Mouse (Mus musculus): ENCODE measurements around the gene Rnase9. TPM values are rescaled to one million over a fixed set of nuclear protein-coding genes. Genes with fewer than 3 reads are reported as not detected.
A peak's percentile ranks its signal among the peaks of the same experiment; 100 is the strongest.

Gene Rnase9
- polyA plus RNA-seq, 1 experiment: 0.08 TPM

GRCm38 (mm10) chr14:51082599-51083581, 41.2 kb upstream of the Rnase9 start:
- H3K4me1 ChIP-seq (ENCODE audit: control insufficient read depth, insufficient read depth, low read length): no peaks in the 10 kb centered on the region; the same call in 1 of the 2 replicates
- peak overlapping the region; percentile 85 for H3K4me3 ChIP-seq (ENCODE audit: insufficient read depth, low read length)
- 0 out of 2 replicates have a peak overlapping the region, but pooled peaks have one; percentile 57 for H3K27ac ChIP-seq (ENCODE audit: insufficient read depth, low read length)
- TF ChIP-seq CTCF (IDR thresholded peaks at IDR 0.05; ENCODE audit: extremely low read depth, insufficient read depth, low read length) (no peak), POLR2A (IDR thresholded peaks at IDR 0.05; ENCODE audit: extremely low read depth, insufficient read depth, low read length) (no peak)

- no peaks in the 10 kb centered on the region; the same call in 1 of the 2 replicates for H3K4me1 ChIP-seq (ENCODE audit: control insufficient read depth, insufficient read depth, low read length)
- no peak for TF ChIP-seq POLR2A (IDR thresholded peaks at IDR 0.05; ENCODE audit: extremely low read depth, insufficient read depth, low read length)
- TF ChIP-seq CTCF (IDR thresholded peaks at IDR 0.05; ENCODE audit: extremely low read depth, insufficient read depth, low read length): no peak
- H3K27ac ChIP-seq (ENCODE audit: insufficient read depth, low read length): no peak overlapping the region
- no peak overlapping the region for H3K4me3 ChIP-seq (ENCODE audit: insufficient read depth, low read length)
Measured at GRCm38 (mm10) chr14:51081035-51081434, 39.4 kb upstream of the Rnase9 start.

GRCm38 (mm10) chr14:51079180-51079579, 37.5 kb upstream of the Rnase9 start:
- Histone ChIP-seq H3K4me1 (ENCODE audit: control insufficient read depth, insufficient read depth, low read length) (no peaks in the 10 kb centered on the region; the same call in 1 of the 2 replicates), H3K27ac (ENCODE audit: insufficient read depth, low read length) (no peak overlapping the region), H3K4me3 (ENCODE audit: insufficient read depth, low read length) (no peak overlapping the region)
- TF ChIP-seq CTCF (IDR thresholded peaks at IDR 0.05; ENCODE audit: extremely low read depth, insufficient read depth, low read length) (no peak), POLR2A (IDR thresholded peaks at IDR 0.05; ENCODE audit: extremely low read depth, insufficient read depth, low read length) (no peak)

- Histone ChIP-seq H3K4me3 (ENCODE audit: insufficient read depth, low read length) (no peak within 1 kb of the TSS), H3K27ac (ENCODE audit: insufficient read depth, low read length) (no peak within 1 kb of the TSS), H3K4me1 (ENCODE audit: control insufficient read depth, insufficient read depth, low read length) (no peaks in the 10 kb centered on the region)
- no peak for TF ChIP-seq POLR2A (IDR thresholded peaks at IDR 0.05; ENCODE audit: extremely low read depth, insufficient read depth, low read length)
- no peak for TF ChIP-seq CTCF (IDR thresholded peaks at IDR 0.05; ENCODE audit: extremely low read depth, insufficient read depth, low read length)
Measured at GRCm38 (mm10) chr14:51074335-51074734, 32.7 kb upstream of the Rnase9 start, which contains the start of gene Olfr750. TSS of gene Olfr750 (minus strand) at chr14:51074435.

GRCm38 (mm10) chr14:51069617-51070016, 27.9 kb upstream of the Rnase9 start:
- no peak overlapping the region for H3K4me3 ChIP-seq (ENCODE audit: insufficient read depth, low read length)
- no peaks in the 10 kb centered on the region for H3K4me1 ChIP-seq (ENCODE audit: control insufficient read depth, insufficient read depth, low read length)
- H3K27ac ChIP-seq (ENCODE audit: insufficient read depth, low read length): no peak overlapping the region
- no peak for TF ChIP-seq POLR2A (IDR thresholded peaks at IDR 0.05; ENCODE audit: extremely low read depth, insufficient read depth, low read length)
- no peak for TF ChIP-seq CTCF (IDR thresholded peaks at IDR 0.05; ENCODE audit: extremely low read depth, insufficient read depth, low read length)

GRCm38 (mm10) chr14:51068956-51069355, 27.3 kb upstream of the Rnase9 start:
- Histone ChIP-seq H3K27ac (ENCODE audit: insufficient read depth, low read length) (no peak overlapping the region), H3K4me1 (ENCODE audit: control insufficient read depth, insufficient read depth, low read length) (no peaks in the 10 kb centered on the region), H3K4me3 (ENCODE audit: insufficient read depth, low read length) (no peak overlapping the region)
- TF ChIP-seq CTCF (IDR thresholded peaks at IDR 0.05; ENCODE audit: extremely low read depth, insufficient read depth, low read length) (no peak), POLR2A (IDR thresholded peaks at IDR 0.05; ENCODE audit: extremely low read depth, insufficient read depth, low read length) (no peak)

GRCm38 (mm10) chr14:51060761-51061160, 19.1 kb upstream of the Rnase9 start:
- TF ChIP-seq POLR2A (IDR thresholded peaks at IDR 0.05; ENCODE audit: extremely low read depth, insufficient read depth, low read length): no peak
- no peak for TF ChIP-seq CTCF (IDR thresholded peaks at IDR 0.05; ENCODE audit: extremely low read depth, insufficient read depth, low read length)
- Histone ChIP-seq H3K27ac (ENCODE audit: insufficient read depth, low read length) (no peak overlapping the region), H3K4me3 (ENCODE audit: insufficient read depth, low read length) (no peak overlapping the region), H3K4me1 (ENCODE audit: control insufficient read depth, insufficient read depth, low read length) (peaks cover 1% of the 10 kb centered on the region; the same call in 1 of the 2 replicates)

- peaks cover 1% of the 10 kb centered on the region; the same call in 1 of the 2 replicates for H3K4me1 ChIP-seq (ENCODE audit: control insufficient read depth, insufficient read depth, low read length)
- H3K4me3 ChIP-seq (ENCODE audit: insufficient read depth, low read length): no peak within 1 kb of the TSS
- H3K27ac ChIP-seq (ENCODE audit: insufficient read depth, low read length): no peak within 1 kb of the TSS
- TF ChIP-seq CTCF (IDR thresholded peaks at IDR 0.05; ENCODE audit: extremely low read depth, insufficient read depth, low read length) (no peak), POLR2A (IDR thresholded peaks at IDR 0.05; ENCODE audit: extremely low read depth, insufficient read depth, low read length) (no peak)
Measured at GRCm38 (mm10) chr14:51057401-51057831, 15.7 kb upstream of the Rnase9 start, which contains the start of gene Rnase12. TSS of gene Rnase12 (minus strand) at chr14:51057661.

GRCm38 (mm10) chr14:51054243-51055237, 12.9 kb upstream of the Rnase9 start:
- TF ChIP-seq CTCF (IDR thresholded peaks at IDR 0.05; ENCODE audit: extremely low read depth, insufficient read depth, low read length): no peak
- no peak for TF ChIP-seq POLR2A (IDR thresholded peaks at IDR 0.05; ENCODE audit: extremely low read depth, insufficient read depth, low read length)
- Histone ChIP-seq H3K4me1 (ENCODE audit: control insufficient read depth, insufficient read depth, low read length) (no peaks in the 10 kb centered on the region), H3K27ac (ENCODE audit: insufficient read depth, low read length) (no peak overlapping the region), H3K4me3 (ENCODE audit: insufficient read depth, low read length) (no peak overlapping the region)
